Mouse (Mus musculus) left cerebral cortex, adult 11 months (tissue): ENCODE measurements at regions not wholly inside any gene's neighbourhood (a gene's known extent, or its start where the extent isn't known, plus 50 kb on each side); places are given as distances from the start of the nearest gene placed in this dataset.

Experiments
- DNase-seq: peaks from one replicate; pipeline ENCODE4 v3.0.0; 2022; ENCODE audit warnings: low spot score

DNA sequence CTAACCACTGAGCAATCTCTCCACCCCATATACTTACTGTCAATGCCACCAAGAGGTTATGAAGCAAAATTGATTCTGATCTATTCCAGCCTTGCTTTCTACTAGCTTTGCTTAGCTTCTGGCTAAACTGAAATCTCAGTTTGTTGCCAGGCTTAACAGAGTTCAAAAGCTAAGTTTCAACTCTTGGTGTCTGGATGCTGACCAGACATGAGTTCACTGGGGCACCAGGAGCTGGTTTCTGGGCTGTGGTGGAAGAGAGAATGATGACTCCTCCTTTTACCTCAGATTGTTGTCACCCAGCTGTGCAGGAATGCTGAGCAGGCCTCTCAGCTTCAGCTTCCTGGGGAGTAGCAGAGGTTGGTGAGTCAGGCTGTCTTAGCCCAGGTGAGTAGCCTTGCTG is 464.1 kb upstream of the Nrp1 start:
- no peak for DNase-seq

DNA sequence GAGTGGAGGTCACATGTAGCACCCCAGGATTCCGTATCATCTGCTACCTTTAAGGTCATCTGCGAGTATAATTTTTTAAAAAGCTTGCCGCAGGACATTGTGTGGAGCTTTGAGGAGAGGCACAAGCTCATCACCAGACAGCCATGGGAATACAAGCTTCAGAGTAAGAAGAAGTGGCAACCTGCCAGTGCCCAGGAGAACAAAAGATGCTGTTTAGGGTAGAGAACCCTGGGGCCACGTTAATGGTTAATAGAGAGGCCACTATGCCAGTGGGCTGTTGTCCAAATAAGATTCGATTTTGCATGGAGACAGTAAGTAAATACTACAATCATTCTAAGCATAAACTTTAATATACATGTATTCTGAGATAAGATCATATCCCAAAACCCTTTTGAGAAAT is 450.0 kb upstream of the Nrp1 start:
- no peak for DNase-seq

DNA sequence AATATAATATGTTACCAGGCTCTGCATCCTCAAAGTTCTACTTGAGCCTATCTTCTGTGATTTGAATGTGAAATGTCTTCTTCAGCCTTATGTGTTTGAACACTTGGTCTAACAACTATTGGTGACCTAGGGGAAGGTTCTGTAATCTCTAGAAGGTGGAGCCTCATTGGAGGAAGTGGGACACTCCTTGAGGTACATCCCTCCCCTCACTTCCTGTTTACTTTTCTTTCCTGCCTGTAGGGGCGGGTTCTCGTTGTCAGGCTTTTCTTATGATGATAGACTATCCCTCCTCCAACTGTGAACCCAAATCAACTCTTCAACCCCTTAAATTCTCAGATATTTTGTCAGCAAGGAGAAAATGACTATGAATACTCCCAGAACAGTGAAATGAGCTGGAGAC is 448.8 kb upstream of the Nrp1 start:
- DNase-seq: no peak

DNA sequence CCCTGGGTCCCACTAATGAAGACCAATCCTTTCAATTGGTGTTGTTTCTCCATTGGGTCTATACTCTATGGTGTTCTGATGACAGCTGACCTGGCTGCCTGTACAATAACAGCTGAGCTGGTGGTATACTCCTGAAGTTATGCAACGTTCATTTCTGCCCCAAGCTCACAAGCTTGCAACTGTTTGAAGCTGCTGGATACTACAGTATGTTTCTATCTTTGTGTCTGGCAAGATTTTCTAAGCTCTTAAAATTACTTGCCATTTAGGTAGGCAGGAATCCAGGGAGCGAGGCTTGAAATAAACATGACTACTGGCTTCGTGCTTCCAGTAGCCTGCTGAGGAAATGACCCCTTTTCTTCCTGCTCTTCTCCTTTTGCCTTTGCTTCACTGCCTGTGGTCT is 444.3 kb upstream of the Nrp1 start:
- DNase-seq: peak; percentile 39

DNA sequence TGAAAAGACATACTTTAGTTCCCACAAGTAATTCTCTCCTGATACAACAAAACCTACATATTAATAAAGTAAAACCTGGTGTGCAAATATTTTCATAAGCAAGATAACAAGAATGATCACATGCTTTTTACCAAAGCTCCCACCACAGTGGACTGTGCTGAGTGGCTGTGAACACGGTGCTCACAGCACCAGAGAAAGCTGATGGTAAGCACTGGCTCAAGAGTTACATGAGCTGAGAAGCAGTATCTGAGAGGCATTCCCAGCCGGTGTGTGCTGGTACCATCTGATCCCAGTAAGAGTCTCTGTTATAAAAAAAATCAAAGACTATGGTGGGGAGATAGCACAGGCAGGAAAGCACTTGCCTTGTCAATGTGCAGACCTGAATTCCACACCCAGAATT is 443.5 kb upstream of the Nrp1 start:
- DNase-seq: no peak

DNA sequence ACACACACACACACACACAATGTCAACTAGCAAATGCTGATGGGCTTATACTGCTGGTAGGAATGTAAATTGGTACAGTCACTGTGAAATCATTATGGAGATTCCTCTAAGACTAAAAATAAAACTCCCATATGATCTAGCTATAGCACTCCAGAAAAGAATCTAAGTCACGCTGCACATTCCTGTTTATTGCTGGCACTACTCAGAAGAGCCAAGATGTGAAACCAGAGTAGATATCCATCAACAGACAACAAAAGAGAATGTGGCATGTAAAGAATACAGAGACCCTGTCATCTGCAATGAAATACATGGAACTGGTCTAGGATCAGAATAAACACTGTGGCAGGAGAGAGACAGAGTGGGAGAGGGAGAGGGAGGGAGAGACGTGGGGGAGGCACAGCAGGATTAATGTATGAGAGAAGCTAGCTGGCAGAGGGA is 442.8 kb upstream of the Nrp1 start:
- DNase-seq: peak; percentile 21

DNA sequence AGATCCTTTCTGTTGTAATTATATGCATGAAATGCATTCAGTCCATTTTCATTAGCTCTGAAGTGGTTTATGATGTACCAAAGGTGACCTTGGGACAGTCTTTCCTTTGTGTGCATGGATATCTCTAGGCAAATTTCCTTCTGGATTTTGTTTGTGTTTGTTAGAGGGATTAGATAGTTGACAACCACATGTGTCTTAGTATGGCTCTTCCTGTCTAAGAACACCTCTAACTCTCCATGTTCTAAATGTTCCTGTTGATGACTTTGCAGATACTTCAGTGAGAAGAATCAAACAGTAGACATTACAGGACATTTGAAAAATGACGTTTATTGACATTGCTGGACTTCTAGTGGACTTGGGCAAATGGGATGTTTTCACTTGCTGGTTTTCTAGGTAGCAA is 436.5 kb upstream of the Nrp1 start:
- no peak for DNase-seq

DNA sequence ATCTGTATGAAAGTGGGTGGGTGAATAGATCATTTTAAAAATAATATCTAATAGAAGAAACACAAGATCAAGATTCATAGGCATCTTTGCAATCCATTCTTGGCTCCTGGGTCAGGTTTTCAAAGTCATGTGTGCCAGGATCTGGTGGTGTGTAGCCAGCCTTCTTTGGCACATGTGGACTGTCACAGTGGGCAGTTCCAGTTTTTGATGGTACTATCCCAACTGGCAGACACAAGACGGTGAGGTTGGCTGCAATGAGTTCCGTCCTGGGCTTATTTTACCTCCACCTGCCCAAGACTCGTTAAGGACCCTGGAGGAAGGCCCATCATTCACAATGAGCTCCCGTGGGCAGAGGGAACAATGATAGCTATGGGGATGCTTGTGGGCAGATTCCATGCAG is 435.1 kb upstream of the Nrp1 start:
- no peak for DNase-seq

DNA sequence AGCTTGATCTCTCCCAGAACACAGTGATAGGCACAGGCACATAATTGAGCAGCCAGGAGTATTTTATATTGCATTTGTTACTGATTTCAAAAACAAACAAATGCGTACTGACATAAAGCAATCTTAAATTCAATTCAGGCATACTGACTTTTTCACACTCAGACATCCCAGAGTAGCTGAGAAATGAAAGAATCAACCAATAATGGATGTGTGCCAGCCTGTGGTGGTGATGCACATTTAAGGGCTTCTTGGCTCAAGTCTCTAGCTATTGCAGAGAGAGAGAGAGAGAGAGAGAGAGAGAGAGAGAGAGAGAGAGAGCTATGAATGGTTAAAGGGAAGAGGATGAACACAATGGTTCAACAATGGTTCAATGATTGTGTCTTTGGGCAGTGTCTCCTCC is 426.1 kb upstream of the Nrp1 start:
- no peak for DNase-seq

DNA sequence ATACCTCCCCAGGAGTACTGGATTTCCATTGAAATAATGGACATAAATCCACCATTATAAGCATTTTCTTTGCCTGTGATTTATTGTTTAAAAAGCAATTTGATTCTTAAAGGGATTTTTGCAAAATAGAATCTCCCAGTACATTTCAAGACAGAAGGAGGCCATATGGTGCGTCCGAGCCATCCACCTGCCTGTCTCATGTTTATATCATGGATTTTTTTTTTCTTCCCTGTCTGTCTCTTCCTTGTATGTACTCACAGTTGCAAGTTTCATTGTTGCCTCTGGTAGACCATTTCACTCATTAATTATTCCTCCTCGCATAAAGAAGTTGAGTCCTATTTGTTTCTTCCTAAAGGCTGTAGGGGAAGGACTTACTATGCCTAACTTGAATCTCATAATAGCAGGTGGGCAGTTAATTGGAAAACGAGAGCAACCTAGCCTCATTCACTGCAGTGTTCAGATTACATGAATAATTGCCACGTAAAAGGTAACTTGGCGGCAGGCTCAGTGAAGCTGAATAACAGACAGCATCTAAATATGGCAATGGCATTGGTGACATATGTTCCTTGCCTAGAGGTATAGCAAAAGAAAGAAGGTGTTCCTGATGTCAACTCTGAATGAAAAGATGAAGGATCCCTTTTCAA is 421.5 kb upstream of the Nrp1 start:
- no peak for DNase-seq

DNA sequence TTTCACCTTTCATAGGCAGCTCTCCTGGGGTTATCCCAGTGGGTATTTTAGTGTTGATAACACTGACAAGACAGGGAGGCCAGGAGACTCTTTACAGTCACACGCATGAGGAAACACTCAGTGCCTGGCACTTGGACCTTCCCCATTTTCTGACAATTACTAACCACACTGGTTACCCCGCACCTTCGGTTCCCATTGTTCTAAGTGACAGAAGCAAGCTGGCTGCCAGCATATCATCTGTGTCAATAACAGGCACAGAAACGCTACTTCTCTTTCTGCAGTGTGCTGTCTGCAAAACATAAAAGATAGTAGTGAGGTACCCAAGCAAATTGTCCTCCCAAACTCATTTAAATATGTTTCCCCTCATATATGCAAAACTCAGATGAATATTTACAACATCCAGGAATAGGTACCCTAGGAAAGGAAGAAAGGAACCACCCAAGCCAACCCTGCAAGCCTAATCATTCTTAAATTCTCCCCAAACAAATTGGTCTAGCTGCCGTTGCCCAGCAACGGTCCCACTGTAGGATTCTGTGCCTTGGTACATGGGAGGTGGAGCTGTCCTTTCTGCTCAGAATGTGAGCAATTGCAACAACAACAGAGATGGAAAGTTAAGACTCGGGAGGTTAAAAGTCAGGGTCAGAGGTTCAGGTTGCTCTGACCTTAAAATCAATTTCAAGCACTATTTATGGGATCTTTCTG is 419.0 kb upstream of the Nrp1 start:
- peak; percentile 17 for DNase-seq

DNA sequence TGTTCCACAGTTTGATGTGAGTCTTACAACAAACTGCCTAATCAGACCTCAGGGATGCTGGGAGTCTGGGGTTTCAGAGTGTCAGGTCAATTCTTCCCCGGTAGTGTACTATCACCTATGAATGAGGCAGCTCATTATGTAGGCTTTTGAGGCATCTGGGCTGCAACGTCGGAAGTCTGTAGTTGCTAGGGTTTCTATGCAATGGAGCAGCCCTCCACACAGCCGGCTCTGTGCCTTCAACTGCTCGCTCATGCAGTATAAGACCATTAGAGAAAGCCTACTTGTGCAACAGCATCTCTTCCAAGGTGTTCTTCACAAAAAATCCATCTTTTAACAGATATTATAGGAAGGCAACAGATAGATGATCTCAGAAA is 418.4 kb upstream of the Nrp1 start:
- no peak for DNase-seq

DNA sequence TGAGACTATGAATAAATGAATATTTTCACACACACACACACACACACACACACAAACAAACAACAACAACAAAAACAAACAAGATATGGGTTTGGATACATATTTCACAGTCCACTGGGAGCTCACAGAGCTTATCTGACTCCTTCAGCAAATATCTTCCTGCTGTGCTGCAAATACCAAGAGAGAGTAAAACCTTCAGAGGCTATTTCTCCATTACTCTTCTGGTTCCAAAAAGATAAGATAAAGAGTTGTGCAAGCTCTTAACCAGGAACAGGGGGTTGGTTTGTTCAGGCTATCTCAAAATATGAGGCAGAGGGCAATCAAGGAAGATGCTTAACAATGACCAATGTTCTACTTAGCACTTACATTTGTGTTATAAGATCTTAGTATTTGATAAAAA is 416.1 kb upstream of the Nrp1 start:
- no peak for DNase-seq

DNA sequence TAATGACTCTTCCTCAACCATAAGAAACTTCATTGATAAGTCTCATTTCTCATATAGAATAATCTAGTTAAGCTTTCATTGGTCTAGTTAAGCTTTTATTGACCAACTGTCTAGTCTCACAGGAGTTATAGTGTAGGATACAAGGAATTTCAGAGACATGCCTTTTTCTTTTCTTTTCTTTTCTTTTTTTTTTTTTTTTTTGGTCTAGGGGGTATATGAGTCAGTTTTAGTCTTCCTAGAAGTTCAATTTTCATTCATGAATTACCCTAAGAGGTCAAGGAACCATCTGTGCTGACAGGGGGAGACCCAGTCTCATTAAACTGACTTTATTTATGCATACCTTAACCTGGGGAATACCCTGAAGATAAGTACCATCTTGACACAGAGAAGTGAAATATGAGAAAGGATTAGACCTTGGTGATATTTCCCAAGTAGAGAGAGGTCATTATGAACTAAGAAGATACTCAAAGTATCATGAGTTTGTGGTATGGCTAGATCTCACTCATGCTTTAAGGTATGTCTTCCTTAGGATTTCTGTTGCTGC is 413.4 kb upstream of the Nrp1 start:
- no peak for DNase-seq

DNA sequence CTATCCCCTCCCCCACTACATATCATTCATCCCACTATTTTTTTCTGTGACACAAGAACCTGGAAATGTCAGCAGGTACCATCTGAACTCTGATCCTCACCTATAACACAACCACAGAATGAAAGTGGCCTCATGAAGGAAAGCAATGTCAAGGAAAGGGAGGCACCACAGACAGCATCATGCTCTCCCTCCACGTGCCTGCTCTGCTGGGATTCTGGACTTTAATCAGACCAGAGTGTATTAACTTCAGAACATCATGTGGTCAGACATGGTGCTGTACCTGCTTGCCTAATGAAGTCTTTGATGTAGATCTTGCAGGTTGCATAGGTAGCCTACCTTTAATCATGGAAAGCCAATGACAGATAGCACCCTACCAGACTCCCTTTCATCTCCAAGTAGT is 400.8 kb upstream of the Nrp1 start:
- DNase-seq: no peak

DNA sequence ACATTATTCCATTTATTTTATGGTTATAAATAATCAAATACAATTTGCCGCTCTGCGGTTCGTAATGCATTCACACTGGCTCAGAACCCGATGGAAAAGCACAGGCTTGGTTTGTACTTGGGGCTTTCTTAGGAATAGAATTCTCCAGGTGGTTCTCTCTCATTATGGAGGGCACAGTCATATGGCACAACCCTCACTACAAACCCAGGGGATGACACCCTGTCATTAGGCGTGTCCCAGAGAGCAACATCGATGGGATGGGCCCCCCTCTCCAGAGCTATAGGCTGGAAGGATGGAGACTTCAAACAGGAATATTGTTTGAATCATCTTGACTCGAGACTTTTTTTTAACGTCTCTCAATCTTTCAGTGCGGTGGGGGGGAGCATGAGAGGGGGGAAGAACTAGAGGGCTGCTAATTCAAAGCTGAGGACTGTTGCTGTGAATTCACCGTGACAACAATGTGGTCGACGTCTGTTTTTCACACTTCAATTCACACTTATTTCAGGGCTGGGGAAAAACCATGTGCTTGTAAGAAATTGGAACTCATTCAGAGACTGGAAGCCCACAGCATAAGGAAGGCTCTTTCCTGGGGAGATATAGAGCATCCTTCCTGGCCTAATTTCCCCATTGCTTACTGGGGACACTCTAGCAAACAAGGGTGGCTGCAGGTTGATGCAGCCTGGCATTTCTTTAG is 399.9 kb upstream of the Nrp1 start:
- DNase-seq: no peak

DNA sequence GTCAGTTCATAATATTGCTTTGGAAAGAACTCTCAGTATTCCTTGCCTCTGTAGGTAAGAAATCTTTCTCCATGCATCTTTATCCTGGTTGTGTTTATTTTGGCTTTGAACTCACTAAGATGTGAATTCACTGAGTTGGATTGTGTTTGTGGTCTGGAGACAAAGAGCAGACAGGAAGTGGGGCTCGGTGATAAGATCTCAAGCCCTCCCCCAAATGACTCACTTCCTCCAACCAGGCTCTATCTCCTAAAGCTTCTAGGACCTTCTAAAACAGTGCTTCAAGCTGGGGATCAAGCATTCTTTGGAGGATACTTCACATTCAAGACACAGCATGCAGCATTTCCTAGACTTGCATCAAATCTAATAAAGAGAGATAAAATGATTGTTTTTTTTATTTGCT is 395.5 kb upstream of the Nrp1 start:
- no peak for DNase-seq

DNA sequence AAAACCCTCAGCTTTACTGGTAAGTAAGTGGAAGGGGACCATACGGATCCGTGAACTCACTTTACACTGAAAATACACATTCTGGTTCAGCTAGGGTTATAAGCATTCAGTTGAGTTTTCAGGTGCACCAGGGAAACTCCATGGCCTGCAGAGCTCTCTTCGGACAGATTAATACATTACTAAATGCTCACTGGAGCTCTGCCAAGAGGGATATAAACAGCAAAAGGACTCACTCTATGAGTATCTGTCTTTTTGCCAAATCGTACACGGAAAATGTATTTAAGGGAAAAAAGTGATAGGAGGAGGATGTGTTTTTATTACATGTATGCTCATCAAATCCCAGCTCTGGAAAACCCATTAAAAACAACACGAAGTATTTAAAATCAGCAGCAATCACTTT is 394.8 kb upstream of the Nrp1 start:
- DNase-seq: no peak

DNA sequence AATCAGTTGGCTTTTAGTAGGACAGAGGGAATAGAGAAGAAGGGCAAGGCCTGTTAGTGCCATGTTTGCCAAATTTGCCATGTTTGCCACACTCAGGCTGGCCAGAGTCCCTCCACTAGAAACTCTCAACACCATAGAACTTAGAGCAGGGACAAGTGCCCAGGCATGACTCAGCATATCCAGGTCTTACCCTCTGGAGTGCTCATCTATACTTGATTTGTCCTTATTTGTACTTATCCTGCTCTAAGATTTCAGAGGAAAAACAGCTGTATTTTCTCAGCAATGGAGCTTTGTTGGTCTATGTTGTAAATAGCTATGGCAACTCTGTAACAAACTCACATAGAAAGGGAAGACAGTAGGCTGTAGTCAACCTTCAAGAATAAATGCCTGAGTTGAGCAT is 393.6 kb upstream of the Nrp1 start:
- DNase-seq: no peak

DNA sequence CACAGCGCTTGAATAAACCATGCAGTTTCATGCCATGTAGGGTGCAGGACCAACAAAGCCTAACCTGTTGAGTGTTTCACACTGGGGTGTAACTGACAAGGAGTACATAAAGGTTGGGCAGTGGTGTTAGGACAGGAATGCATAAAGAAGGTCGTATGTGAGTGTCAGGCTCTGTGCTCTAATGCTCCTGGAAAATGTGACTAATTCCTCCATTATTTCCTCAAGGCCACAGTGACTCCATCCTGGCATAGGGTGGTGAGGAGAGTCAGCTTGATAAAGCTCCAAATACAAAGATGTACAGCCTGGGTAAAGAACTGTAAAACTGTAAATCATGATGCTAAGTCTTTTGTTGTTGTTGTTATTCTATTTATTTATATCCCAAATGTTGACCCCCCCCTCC is 393.1 kb upstream of the Nrp1 start:
- DNase-seq: no peak

DNA sequence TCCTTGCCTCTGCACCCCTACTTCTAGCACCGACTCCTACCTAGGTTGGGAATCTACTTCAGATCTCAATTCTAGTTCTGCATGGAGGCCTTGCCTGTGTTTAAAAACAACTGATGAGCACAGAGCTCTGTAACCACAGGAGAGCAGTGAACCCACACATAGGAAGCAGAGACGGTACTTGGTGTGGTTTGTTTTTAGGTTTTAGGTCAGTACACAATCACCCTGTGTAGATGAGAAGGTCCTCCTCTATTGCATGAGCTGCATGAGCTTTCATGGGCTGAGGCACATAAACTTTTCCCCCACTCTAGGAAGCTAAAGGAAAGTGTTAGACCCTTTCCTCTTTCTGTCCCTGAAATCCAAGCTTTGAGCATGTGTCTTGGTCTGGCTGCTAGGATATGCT is 390.4 kb upstream of the Nrp1 start:
- no peak for DNase-seq

DNA sequence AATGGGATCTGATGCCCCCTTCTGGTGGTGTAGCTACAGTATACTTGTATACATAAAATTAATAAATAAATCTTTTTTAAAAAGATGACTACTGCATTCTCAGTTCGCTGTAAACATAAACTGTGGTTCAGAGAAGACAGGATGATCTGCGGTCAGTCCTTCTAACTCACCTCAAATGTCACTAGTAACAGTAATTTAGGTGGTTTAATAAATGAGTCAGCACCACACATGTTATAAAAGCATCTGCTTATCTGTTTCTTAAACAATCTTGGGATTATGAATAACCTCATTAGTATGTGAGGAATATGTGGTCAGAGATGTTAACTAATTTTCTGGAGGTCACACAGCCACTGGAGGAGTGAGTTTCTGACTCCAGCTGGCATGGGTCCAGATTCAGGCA is 385.2 kb upstream of the Nrp1 start:
- DNase-seq: no peak

DNA sequence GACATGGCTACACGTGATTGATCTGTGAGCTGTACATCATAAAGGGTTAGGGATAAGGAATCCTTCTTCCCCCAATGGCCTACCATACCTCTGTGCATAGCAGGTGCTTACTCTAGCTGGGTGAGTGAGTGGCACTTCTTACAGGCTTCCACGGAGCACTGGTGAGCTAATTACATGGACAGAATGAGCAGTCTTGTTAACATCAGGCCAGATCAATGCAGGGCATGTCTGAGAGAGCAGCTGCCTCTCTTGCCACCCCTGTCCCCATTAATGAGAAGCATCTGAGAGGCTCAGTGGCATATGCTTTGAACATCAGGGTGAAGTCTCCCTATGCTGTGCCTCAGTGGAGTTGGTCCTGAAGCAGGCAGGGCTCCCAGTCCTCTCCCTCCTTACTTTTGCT is 380.7 kb upstream of the Nrp1 start:
- no peak for DNase-seq
